Mouse (Mus musculus) monocyte, adult 2 months (primary cell): Measurements from ENCODE around the gene Bola1.
"Not testable (repeated sequence)": the region's sequence is repeated elsewhere in the genome, so short reads cannot be mapped to it uniquely, and the experiment has no call there.

Source experiments
- DNase-seq, 2 experiments: peaks; one replicate each; pipeline ENCODE4 v3.0.0; 2022; ENCODE audit warnings: low spot score in 2 of 2, low read depth in 1 of 2

Gene Bola1

DNA sequence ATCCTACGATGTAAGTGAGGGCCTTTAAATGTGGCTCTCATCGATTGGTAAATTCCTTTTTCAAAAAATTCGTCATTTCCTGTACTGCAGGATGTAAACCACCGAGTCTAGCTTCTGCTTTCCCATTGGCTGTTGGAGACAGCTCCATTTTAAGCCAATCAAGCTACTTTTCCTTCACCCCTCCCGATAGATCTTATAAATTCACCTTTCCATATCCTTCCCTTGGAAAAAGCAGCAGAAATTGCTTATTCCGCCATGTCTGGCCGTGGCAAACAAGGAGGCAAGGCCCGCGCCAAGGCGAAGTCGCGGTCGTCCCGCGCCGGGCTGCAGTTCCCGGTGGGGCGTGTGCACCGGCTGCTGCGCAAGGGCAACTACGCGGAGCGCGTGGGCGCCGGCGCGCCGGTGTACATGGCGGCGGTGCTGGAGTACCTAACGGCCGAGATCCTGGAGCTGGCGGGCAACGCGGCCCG, at the start of gene Bola1, which contains the start of gene Hist2h2ab:
Gene Bola1 (minus strand): TSS at position 49 of the 470 bp plus-strand sequence.
Gene Hist2h2ab (plus strand): TSS at position 205 of the 470 bp plus-strand sequence.
- DNase-seq, result peak in 1 of 2 experiments; percentile 68

- DNase-seq, result not testable (repeated sequence)
These were observed 49.4 kb upstream of the Bola1 start for GRCm38 (mm10) chr3:96268776-96269378.

DNA sequence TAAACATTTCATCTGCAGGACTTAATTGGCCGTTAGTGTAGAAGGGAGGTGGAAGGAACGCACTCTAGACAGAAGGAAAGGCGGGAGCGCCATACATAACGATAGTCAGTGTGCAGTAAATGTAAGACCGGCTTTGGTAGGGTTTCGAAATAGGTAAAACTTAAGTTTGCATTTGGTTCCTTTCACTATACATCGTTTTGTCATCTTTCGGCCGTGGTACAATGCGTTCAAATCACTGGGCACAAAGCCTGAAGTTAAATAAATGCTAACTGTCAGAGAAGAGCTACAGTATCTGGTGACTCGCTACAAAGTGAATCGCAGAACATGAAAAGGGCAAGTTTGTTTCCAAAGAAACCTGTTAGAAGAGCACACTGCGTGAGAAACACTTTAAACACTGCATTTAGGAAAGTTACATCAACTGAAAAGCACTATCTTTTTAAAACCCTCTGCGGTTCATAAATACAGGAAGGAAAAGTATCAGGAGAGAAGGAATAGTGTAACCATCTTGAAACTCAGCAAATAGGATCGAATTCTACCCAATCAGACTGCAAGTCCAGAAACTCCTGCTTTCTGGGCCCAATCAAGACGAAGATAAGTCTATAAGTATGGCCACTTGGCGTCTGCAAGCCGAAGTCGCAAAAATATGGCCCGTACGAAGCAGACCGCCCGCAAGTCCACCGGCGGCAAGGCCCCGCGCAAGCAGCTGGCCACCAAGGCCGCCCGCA, 48.7 kb upstream of the Bola1 start, which contains the start of gene Hist2h3b:
Gene Hist2h3b (plus strand): TSS at position 604 of the 725 bp plus-strand sequence.
- DNase-seq, result peak in 1 of 2 experiments; percentile 59

GRCm38 (mm10) chr3:96267541-96267940, 48.0 kb upstream of the Bola1 start:
- no peak for DNase-seq

DNA sequence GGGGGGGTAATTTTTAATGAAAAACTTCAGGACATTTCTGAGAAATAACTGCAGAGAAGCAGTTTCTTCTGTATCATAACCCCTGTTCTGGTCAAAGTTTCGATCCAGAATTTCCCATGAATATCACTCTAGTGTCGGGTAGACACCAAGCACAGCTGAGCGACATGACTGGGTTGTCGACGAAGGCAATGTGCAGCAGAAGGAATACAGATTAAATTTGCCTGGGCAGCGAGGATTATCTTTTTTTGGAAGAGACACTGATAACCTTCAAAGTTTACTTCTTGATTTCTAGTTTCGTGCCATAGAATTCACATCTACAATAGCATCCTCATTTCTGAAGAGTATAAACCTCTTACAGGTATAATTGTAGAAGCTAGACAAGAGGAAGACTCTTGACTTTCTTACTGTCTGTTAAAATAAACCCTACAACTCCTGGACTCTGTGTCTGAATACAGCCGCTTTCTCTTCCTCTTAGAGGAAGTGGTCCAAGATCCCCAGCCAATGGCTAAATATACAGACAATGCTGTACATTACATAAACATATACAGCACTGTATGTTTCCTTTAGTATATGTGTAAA, 46.7 kb upstream of the Bola1 start:
- DNase-seq, result no peak

DNA sequence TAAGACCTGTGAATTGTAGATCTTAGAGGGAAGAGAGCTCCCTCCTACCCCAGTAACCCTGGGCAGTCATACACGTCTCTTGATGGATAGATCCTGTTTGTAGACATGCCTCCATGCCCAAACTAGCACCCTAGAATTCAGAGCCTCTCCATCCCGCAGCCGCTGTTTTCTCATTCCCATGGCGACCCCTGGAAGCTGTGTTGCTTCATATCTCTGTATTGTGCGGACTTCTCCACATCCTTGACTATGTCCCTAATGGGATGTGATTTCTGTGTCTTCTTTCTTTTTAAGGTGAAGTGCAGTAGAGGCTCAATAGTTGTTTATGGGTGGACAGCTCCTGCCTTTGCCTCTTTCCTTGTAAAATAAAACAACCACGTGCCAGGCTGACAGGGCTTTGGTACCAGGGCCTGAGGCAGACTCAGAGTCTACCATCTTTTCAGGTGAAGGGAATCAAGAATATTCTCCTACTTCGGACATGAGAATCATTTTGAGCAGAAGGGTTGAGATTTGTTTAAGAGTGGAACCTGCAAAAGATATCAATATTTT, 45.0 kb upstream of the Bola1 start:
- no peak for DNase-seq

GRCm38 (mm10) chr3:96263558-96264403, 44.3 kb upstream of the Bola1 start:
- DNase-seq, result peak in 1 of 2 experiments; percentile 22

- peak; percentile 88 to 90 for DNase-seq
These were observed 43.6 kb upstream of the Bola1 start, which contains the start of gene Hist2h4 for GRCm38 (mm10) chr3:96262979-96263550. TSS of gene Hist2h4 (minus strand) at chr3:96263311.

GRCm38 (mm10) chr3:96262216-96262875, 42.8 kb upstream of the Bola1 start:
- peak in 1 of 2 experiments; percentile 69 for DNase-seq

GRCm38 (mm10) chr3:96261623-96262022, 42.1 kb upstream of the Bola1 start:
- no peak for DNase-seq

GRCm38 (mm10) chr3:96260220-96260619, 40.7 kb upstream of the Bola1 start:
- DNase-seq, result no peak

GRCm38 (mm10) chr3:96257190-96257589, 37.7 kb upstream of the Bola1 start:
- no peak for DNase-seq

GRCm38 (mm10) chr3:96255926-96256593, 36.6 kb upstream of the Bola1 start:
- no peak for DNase-seq

GRCm38 (mm10) chr3:96254683-96255355, 35.3 kb upstream of the Bola1 start:
- DNase-seq, result no peak

GRCm38 (mm10) chr3:96251787-96252186, 32.3 kb upstream of the Bola1 start:
- DNase-seq, result no peak

DNA sequence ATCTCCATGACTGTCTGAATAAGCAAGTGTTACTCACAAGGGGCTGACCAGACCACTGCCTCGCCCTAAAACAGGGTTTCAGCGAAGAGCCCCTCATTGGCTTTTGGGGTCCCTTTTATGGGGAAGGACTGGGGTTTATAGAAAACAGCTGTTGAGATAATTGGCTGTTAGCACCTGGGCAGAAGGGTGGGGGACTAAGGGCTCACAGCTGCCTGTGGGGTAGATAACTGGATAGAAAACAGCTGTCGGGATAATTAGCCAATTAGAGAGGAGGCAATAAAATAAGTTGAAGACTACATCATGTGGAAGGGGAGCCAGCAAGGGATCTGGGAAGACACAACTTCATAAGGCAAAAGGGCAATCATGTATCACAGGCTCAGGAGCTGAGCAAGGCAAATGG, 31.4 kb upstream of the Bola1 start:
- DNase-seq, result no peak

DNA sequence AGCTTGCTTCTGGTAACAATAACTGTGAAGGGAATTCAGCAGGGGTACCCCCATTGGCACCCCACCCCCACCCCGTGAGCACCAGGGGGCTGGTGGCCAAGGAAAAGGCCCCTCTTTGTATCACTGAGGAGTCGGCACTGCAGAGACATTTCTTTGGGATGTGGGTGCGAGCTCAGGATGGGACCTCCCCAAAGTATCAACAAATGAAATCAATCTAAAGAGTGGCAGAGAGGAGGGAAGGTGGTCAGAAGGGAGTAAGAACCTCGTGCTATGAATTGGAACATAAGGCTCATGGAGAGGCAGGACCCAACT, 29.5 kb upstream of the Bola1 start:
- no peak for DNase-seq

DNA sequence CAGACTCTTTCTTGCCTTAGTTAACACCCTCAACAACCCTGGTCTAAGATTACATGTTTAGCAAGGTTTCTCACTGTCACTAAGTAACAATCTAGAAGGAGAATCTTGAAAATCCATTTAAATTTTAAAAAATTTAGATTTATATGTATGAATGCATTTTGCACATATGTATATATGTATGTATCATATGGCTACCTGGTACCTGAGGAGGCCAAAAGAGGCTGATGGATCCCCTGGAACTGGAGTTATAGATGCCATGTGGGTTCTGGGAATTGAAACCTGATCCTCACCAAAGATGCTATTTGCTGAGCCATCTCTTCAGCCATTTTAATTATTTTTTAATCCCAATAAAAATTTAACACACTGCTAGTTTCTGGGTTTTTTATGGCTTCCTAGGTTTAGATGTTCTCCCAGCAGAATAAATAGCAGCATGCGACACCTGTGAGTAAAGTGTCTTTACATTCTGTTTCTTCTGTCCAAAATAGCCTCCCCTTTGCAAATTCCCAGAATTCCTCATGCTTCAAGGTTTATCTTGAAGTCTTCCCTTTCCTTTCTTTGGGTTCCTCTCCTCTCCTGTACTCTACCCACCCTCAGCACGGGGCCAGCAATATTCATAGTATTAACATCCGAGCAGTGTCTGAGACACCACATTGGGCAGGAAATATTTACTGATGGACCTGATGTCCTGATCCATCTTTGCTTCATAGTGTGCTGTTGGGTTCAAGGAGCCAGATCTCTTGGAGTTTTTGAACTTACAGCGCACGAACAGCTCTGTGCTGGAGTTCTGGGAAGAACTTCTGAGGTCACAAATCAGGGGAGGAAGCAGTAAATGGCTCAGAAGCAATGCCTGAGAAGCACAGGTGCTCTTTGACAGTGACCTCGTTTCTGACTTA, 28.9 kb upstream of the Bola1 start:
- no peak for DNase-seq
